Mouse (Mus musculus): ENCODE results near the gene Olfr1366. TPM values are rescaled to one million over a fixed set of nuclear protein-coding genes. Genes with fewer than 3 reads are reported as not detected.

The Olfr1366 gene
- under 1 TPM; 0.01 to 0.05 TPM for polyA plus RNA-seq (2012; fragmentation: generic; extraction: Trizol)

DNA sequence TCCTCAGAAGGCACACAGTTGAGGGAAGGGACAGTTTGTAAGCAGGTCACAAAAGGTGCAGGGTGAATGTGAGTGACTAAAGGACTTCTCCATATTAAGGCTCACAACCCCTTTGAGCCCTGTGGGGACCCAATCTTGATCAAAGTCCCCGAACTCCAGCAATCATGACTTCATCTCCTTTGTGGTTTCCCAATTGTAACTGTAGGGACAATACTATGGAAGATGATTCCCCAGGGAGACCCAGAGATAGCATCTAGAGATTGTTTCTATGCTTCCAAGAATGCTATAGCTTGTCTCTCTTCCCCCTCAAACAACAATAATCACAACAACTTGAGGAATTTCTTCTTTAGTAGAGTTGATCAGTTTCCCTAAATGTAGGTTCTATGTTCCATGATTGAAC is at the start of gene Olfr1366:
Olfr1366 (minus strand) TSS at position 101 of the 400 bp plus-strand sequence.

DNA sequence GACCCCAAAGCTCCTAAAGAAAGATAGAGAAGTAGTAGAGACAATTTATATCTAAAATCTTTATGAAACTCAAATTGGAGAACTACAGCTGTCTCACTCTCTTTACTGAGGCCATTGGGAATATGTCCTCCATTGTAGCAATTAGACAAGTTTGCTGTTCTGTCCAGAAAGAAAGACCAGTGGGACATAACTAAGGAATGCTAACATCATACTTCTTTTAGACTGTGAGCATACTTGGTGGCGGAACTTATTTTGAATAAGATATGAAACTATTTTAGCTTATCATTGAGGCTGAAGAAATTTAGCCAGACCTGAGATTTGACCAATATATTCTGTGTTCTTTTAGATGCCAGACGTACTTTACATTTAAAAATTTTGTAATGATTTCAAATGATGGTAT is 39.1 kb upstream of the Olfr1366 start, which contains the start of gene Olfr1364:
Olfr1364 (minus strand) TSS at position 101 of the 400 bp plus-strand sequence.

DNA sequence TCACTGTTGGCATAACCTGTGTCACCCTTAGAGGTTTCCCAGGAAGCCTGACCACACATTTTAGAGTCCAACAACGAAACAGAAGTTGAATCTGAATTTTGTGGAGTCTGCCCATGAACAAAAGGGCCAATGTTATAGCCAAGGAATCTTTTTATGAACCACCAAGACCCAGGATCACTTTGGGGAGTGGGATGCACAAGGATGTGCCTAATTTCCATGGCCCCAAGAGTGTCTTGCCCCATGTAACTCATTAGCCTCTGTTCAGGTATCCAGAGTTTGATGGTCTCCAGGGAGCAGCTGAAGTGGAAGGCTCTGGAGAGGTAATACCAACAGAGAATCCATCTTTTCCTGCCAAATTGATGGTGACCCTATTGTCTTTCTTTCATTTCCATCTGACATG is 17.2 kb upstream of the Olfr1366 start, which contains the start of gene Olfr1535:
Olfr1535 (minus strand) TSS at position 101 of the 400 bp plus-strand sequence.

GRCm38 (mm10) chr13:21530781-21531201 is 11.8 kb downstream of the Olfr1366 start, which contains the start of gene Zkscan8:
Gene Zkscan8 (minus strand): TSS chr13:21531120.

DNA sequence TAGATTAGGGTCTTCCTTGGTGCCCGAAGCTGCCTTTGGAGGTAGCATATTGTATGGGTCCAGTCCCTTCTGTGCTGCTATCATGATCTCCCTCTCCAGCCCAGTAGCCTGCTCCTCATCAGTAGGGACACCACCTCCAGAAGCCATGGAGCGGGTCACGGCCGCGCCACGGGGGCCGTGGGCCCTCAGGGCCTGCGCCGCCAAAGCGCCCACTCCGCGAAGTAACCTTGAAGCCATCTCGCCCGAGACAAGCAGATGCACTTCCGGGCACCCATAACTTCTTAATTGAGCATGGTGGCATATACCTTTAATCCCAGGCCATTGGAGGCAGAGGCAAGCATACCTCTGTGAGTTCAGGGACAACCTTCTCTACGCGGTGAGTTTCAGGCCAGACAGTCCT is 41.4 kb downstream of the Olfr1366 start, which contains the start of gene Gm11273:
Gm11273 (minus strand) TSS at position 237 of the 400 bp plus-strand sequence.

DNA sequence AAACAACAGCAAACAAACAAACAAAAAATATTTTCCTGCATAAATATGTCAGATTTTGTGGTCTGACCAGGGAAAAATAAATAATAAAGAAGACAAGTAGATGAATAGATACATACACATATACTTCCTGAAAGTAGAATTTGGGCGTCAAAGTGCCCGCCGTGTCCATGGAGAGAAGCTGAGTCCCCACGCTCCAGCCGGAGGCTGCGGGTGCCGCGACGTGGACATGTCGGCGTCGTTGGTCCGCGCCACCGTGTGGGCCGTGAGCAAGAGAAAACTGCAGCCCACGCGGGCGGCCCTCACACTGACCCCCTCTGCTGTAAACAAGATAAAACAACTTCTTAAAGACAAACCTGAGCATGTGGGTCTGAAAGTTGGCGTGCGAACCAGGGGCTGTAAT is 47.5 kb downstream of the Olfr1366 start, which contains the start of gene AK157302:
AK157302 (plus strand) TSS at position 144 of the 400 bp plus-strand sequence.

Other genes with a start within 250 kb of the Olfr1366 start
- not detected for gene Gpx6, start 230.7 kb downstream of the Olfr1366 start, polyA plus RNA-seq (2012; fragmentation: generic; extraction: Trizol)
- not detected for gene Olfr1367, start 195.9 kb downstream of the Olfr1366 start, polyA plus RNA-seq (2012; fragmentation: generic; extraction: Trizol)
- 1 to 10 TPM in 1 of 2 experiments, under 1 TPM in 1; 0.33 to 4.3 TPM for gene Zscan12, start 180.0 kb downstream of the Olfr1366 start, polyA plus RNA-seq (2012; fragmentation: generic; extraction: Trizol)
- 10 to 100 TPM in 1 of 2 experiments, 1 to 10 TPM in 1; 1.0 to 19.6 TPM for gene Zkscan3, start 140.1 kb downstream of the Olfr1366 start, polyA plus RNA-seq (2012; fragmentation: generic; extraction: Trizol)
- gene Pgbd1, start 101.8 kb downstream of the Olfr1366 start, polyA plus RNA-seq (2012; fragmentation: generic; extraction: Trizol), result not detected
- gene Zscan26, start 89.1 kb downstream of the Olfr1366 start, polyA plus RNA-seq (2012; fragmentation: generic; extraction: Trizol), result 1 to 10 TPM in 1 of 2 experiments, under 1 TPM in 1; 0.18 to 5.0 TPM
- not detected for gene Nkapl, start 74.3 kb downstream of the Olfr1366 start, polyA plus RNA-seq (2012; fragmentation: generic; extraction: Trizol)
- gene Zkscan4, start 63.9 kb downstream of the Olfr1366 start, polyA plus RNA-seq (2012; fragmentation: generic; extraction: Trizol), result under 1 TPM in 1 of 2 experiments, not detected in 1; 0.33 TPM
- gene Gm10065, start 63.4 kb downstream of the Olfr1366 start, polyA plus RNA-seq (2012; fragmentation: generic; extraction: Trizol), result not detected
- gene AK157302, start 47.6 kb downstream of the Olfr1366 start, polyA plus RNA-seq (2012; fragmentation: generic; extraction: Trizol), result under 1 TPM; 0.14 to 0.60 TPM
- 10 to 100 TPM; 15.6 to 26.8 TPM for gene Gm11273, start 41.4 kb downstream of the Olfr1366 start, polyA plus RNA-seq (2012; fragmentation: generic; extraction: Trizol)
- 1 to 10 TPM in 1 of 2 experiments, under 1 TPM in 1; 0.26 to 1.2 TPM for gene Zkscan8, start 11.7 kb downstream of the Olfr1366 start, polyA plus RNA-seq (2012; fragmentation: generic; extraction: Trizol)
- gene Olfr1535, start 17.1 kb upstream of the Olfr1366 start, polyA plus RNA-seq (2012; fragmentation: generic; extraction: Trizol), result not detected
- not detected for gene Olfr1364, start 39.0 kb upstream of the Olfr1366 start, polyA plus RNA-seq (2012; fragmentation: generic; extraction: Trizol)
- gene Olfr1362, start 71.2 kb upstream of the Olfr1366 start, polyA plus RNA-seq (2012; fragmentation: generic; extraction: Trizol), result not detected
- under 1 TPM in 1 of 2 experiments, not detected in 1; 0.02 TPM for gene Olfr11, start 99.7 kb upstream of the Olfr1366 start, polyA plus RNA-seq (2012; fragmentation: generic; extraction: Trizol)
- gene Olfr1361, start 120.6 kb upstream of the Olfr1366 start, polyA plus RNA-seq (2012; fragmentation: generic; extraction: Trizol), result not detected
- gene Olfr1360, start 134.6 kb upstream of the Olfr1366 start, polyA plus RNA-seq (2012; fragmentation: generic; extraction: Trizol), result not detected
- not detected for gene Olfr1359, start 155.3 kb upstream of the Olfr1366 start, polyA plus RNA-seq (2012; fragmentation: generic; extraction: Trizol)
- 10 to 100 TPM in 1 of 2 experiments, 1 to 10 TPM in 1; 3.1 to 18.5 TPM for gene Hist1h2bl, start 173.3 kb upstream of the Olfr1366 start, polyA plus RNA-seq (2012; fragmentation: generic; extraction: Trizol)
- 10 to 100 TPM; 16.9 to 23.6 TPM for gene Hist1h2ai, start 173.6 kb upstream of the Olfr1366 start, polyA plus RNA-seq (2012; fragmentation: generic; extraction: Trizol)
- 10 to 100 TPM; 14.5 to 88.7 TPM for gene Hist1h3h, start 174.9 kb upstream of the Olfr1366 start, polyA plus RNA-seq (2012; fragmentation: generic; extraction: Trizol)
- gene Hist1h2bm, start 179.2 kb upstream of the Olfr1366 start, polyA plus RNA-seq (2012; fragmentation: generic; extraction: Trizol), result 10 to 100 TPM in 1 of 2 experiments, 1 to 10 TPM in 1; 2.2 to 12.6 TPM
- 1 to 10 TPM; 4.2 to 5.5 TPM for gene Hist1h4j, start 192.3 kb upstream of the Olfr1366 start, polyA plus RNA-seq (2012; fragmentation: generic; extraction: Trizol)
- 10 to 100 TPM in 1 of 2 experiments, 1 to 10 TPM in 1; 7.8 to 28.2 TPM for gene Hist1h4k, start 207.7 kb upstream of the Olfr1366 start, polyA plus RNA-seq (2012; fragmentation: generic; extraction: Trizol)
- 10 to 100 TPM in 1 of 2 experiments, 1 to 10 TPM in 1; 2.8 to 17.3 TPM for gene Hist1h2ak, start 211.0 kb upstream of the Olfr1366 start, polyA plus RNA-seq (2012; fragmentation: generic; extraction: Trizol)
- gene Hist1h2bn, start 211.3 kb upstream of the Olfr1366 start, polyA plus RNA-seq (2012; fragmentation: generic; extraction: Trizol), result 1 to 10 TPM; 2.0 to 7.9 TPM
- gene Hist1h1b, start 237.8 kb upstream of the Olfr1366 start, polyA plus RNA-seq (2012; fragmentation: generic; extraction: Trizol), result 1 to 10 TPM; 1.6 to 7.5 TPM
- gene Hist1h3i, start 240.6 kb upstream of the Olfr1366 start, polyA plus RNA-seq (2012; fragmentation: generic; extraction: Trizol), result 10 to 100 TPM; 13.1 to 37.5 TPM
- gene Hist1h2an, start 244.4 kb upstream of the Olfr1366 start, polyA plus RNA-seq (2012; fragmentation: generic; extraction: Trizol), result 10 to 100 TPM; 13.8 to 30.2 TPM
- 10 to 100 TPM in 1 of 2 experiments, 1 to 10 TPM in 1; 1.7 to 17.1 TPM for gene Hist1h2bp, start 244.7 kb upstream of the Olfr1366 start, polyA plus RNA-seq (2012; fragmentation: generic; extraction: Trizol)

All from C3H10T1/2 (cell line).